Mouse (Mus musculus) erythroblast, embryonic 14.5 days (primary cell): Measurements from ENCODE around the gene Lrrc31. TPM values are rescaled to one million over a fixed set of nuclear protein-coding genes. Genes with fewer than 3 reads are reported as not detected.
"Not testable (repeated sequence)": the region's sequence is repeated elsewhere in the genome, so short reads cannot be mapped to it uniquely, and the experiment has no call there.

Source experiments
- H3K27me3 ChIP-seq: 2 replicates; pipeline ENCODE4 v1.6.1; 2012; ENCODE audit warnings: inconsistent platforms; ENCODE audit not compliant: control insufficient read depth
- H3K36me3 ChIP-seq: 2 replicates; pipeline ENCODE4 v1.6.1; 2012; ENCODE audit warnings: mild to moderate bottlenecking, inconsistent platforms; ENCODE audit not compliant: control insufficient read depth
- H3K4me1 ChIP-seq: 2 replicates; pipeline ENCODE4 v1.6.1; 2012; ENCODE audit warnings: inconsistent platforms; ENCODE audit not compliant: control insufficient read depth
- H3K4me3 ChIP-seq: replicated peaks from 2 replicates; pipeline ENCODE3; 2012; ENCODE audit warnings: moderate library complexity, mild to moderate bottlenecking, inconsistent platforms
- H3K9me3 ChIP-seq: 2 replicates; pipeline ENCODE4 v1.6.1; 2012; ENCODE audit warnings: low read length, inconsistent platforms, mixed read lengths; ENCODE audit not compliant: control insufficient read depth
- GATA1 ChIP-seq: IDR thresholded peaks from 2 replicates; pipeline ENCODE4 v1.6.1; 2012; ENCODE audit warnings: low read length, inconsistent platforms, mixed read lengths
- TAL1 ChIP-seq: IDR thresholded peaks from 3 replicates; pipeline ENCODE4 v1.6.1; 2012; ENCODE audit warnings: low read length, inconsistent platforms, mixed read lengths
- polyA plus RNA-seq: library from polyadenylated mRNA; stranded (reverse); fragments of >175 nt; gene quantifications from 2 replicates; pipeline ENCODE4 v1.2.3, GENCODE M21; 2012

Lrrc31 gene
- not detected in 2 replicates for polyA plus RNA-seq

DNA sequence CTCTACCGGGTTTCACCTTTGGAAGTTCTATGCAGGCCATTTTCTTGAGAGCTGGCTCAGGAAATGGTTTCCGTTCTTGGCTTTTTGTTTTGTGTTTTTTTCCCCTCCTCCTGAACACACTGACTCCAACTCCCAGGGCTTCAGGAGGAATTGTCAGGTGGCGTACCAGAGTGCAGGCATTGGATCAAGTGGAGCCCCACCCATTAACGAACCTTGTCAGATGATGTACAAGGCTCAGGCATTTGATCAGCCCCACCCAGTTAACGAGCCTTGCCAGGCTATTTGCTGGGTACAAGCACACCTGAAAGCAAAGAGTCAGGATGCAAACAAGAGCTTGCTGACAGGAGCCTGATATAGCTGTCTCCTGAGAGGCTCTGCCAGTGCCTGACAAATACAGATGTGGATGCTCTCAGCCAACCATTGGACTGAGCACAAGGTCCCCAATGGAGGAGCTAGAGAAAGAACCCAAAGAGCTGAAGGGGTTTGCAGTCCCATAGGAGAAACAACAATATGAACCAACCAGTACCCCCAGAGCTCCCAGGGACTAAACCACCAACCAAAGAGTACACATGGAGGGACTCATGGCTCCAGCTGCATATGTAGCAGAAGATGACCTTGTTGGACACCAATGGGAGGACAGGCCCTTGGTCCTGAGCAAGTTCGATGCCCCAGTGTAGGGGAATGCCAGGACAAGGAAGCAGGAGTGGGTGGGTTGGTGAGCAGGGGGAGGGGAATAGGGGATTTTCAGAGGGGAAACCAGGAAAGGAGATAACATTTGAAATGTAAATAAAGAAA, at the start of gene Lrrc31:
Gene Lrrc31, minus strand, starts transcription at position 133 of the 795 bp plus-strand sequence.
- not testable (repeated sequence) for H3K9me3 ChIP-seq, H3K36me3 ChIP-seq, H3K27me3 ChIP-seq, H3K4me3 ChIP-seq, H3K4me1 ChIP-seq

DNA sequence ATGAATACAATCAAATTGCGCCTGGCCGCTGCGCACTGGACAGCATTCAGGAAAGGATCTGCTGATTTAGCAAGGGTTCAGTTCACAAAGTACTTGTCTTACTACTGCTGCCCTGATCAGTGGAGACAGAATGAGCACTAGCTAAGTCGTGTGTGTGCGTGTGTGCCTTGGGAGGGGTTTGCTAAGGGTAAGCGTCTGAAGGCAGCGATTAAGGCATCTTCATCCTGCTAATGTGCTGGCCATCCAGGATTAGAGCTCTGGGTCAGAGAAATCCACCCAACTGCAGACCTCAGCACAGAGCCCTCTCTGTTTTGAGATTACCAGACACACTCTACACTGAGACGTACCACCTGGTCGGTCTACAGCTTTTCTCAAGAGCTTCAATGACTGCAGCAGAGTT, 48.7 kb upstream of the Lrrc31 start:
- no peak for TF ChIP-seq TAL1
- TF ChIP-seq GATA1: no peak
- H3K27me3 ChIP-seq: peaks cover 6% of the 10 kb centered on the region
- no peaks in the 10 kb centered on the region for H3K36me3 ChIP-seq
- no peaks in the 10 kb centered on the region for H3K4me1 ChIP-seq
- no peak overlapping the region for H3K4me3 ChIP-seq
- H3K9me3 ChIP-seq: no peaks in the 10 kb centered on the region

DNA sequence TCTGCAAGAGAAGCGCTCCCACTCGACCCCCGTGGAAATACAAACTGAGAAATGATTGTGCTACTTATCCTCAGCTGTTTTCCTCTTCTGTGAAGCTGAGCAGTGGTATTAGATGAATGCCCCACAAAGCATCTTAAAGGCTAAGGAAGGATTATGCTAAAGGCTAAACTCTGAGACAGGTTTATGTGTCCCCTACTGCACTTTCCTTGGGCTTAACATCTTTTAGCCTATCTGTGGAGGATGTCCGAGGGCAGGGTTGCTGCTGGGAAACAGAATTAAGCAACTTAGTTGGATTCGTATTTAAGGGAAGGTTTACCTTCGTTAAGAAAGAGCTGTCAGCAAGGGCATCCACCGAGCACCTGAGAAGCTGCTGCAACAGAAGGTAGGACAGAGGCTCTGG, 46.4 kb upstream of the Lrrc31 start, which contains the start of gene Samd7:
Gene Samd7, plus strand, starts transcription at position 288 of the 400 bp plus-strand sequence.
- TF ChIP-seq TAL1 (no peak), GATA1 (no peak)
- H3K27me3 ChIP-seq: peaks cover 6% of the 10 kb centered on the region
- H3K9me3 ChIP-seq: no peaks in the 10 kb centered on the region
- no peak within 1 kb of the TSS for H3K4me3 ChIP-seq
- H3K36me3 ChIP-seq: no peaks in the 10 kb centered on the region
- H3K4me1 ChIP-seq: no peaks in the 10 kb centered on the region; the same call in 1 of the 2 replicates

DNA sequence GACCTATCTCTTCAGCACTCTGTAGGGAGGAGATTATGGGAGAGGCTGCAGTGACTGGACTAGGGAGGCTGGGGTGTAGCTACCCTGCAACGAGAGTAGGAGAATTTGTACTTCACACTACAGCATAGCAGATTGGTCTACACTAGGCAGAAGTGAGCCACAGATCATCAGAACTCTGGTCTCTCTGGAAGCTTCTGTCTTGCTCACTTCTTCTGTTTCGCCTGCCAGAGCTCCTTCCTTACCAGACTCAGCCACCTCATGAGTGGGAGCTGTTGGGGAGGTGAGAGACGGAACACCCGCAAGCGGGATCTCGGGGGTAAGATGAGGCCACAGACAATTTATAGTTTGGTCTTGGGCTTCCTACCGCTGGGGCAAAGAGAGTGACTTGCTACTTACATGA, 43.2 kb upstream of the Lrrc31 start:
- no peak for TF ChIP-seq TAL1
- no peak for TF ChIP-seq GATA1
- no peaks in the 10 kb centered on the region for H3K36me3 ChIP-seq
- peaks cover 6% of the 10 kb centered on the region for H3K27me3 ChIP-seq
- H3K4me3 ChIP-seq: no peak overlapping the region
- H3K4me1 ChIP-seq: no peaks in the 10 kb centered on the region; the same call in 1 of the 2 replicates
- H3K9me3 ChIP-seq: no peaks in the 10 kb centered on the region

DNA sequence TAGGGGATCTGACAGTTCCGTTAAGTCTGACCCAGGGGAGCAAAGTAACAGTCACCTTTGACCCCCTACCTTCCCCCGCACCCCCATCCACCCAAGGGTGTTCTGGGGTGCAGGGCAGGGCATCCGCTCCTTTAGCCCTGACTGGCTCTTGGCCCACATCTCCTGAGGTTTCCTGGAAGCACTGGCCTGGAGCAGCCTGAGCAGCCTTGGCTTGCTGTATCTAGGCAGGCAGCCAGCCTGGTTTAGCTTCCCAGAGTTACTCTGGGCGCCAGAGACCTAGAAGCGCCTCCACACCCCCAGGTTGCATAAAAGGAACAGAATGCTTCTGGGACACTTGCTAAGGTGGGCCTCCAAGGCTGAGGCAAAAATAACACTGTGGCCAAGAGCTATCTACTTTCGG, 41.7 kb upstream of the Lrrc31 start:
- no peaks in the 10 kb centered on the region; the same call in 1 of the 2 replicates for H3K4me1 ChIP-seq

DNA sequence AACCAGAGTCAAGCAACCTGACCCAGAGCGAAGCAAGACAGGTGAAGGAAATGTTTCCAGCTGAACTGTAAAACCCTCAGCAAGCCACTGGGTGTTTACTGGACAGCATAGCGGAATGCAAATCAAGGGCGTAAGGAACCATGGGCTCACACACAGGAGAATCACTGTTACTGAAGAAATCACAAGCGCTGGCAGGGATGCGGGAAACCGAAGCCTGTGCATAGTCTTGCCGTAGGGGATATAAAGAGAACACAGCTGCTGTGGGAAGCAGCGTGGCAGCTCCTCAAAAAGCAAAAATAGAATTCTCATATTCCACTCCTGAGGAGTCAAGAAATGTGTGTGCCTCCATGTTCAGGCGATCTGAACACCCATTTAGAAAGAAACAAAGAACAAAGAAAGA, 37.2 kb upstream of the Lrrc31 start:
- H3K9me3 ChIP-seq: no peaks in the 10 kb centered on the region
- H3K36me3 ChIP-seq: no peaks in the 10 kb centered on the region
- no peak overlapping the region for H3K4me3 ChIP-seq
- no peaks in the 10 kb centered on the region for H3K4me1 ChIP-seq
- H3K27me3 ChIP-seq: peaks cover 3% of the 10 kb centered on the region
- TF ChIP-seq TAL1 (no peak), GATA1 (no peak)

More for the DNA sequence above, 41.7 kb upstream of the Lrrc31 start:
- no peak overlapping the region for H3K4me3 ChIP-seq
- H3K9me3 ChIP-seq: no peaks in the 10 kb centered on the region
- TF ChIP-seq GATA1: no peak
- no peak for TF ChIP-seq TAL1
- peaks cover 2% of the 10 kb centered on the region; the same call in 1 of the 2 replicates for H3K27me3 ChIP-seq
- no peaks in the 10 kb centered on the region for H3K36me3 ChIP-seq

DNA sequence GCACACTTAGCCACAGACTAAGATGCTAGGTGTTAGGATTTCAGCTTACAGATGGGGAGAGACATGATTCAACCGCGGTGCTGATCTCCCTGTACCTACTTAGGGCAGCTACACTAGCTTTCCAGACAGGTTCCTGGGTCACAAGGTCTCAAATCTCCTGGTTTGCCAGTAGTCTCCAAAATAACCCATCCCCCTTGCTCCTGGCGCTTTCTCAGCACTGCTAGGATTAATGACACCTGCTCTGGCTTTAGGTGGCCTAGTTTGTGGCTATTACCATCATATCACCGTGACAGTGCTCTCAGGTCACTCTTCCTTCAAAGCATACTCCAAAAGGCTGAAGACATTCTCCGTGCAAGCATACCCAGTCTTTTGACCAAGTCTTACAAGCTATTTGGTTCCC, 29.4 kb upstream of the Lrrc31 start:
- no peaks in the 10 kb centered on the region for H3K4me1 ChIP-seq
- TF ChIP-seq TAL1: no peak
- no peak for TF ChIP-seq GATA1
- no peak overlapping the region for H3K4me3 ChIP-seq
- peaks cover 5% of the 10 kb centered on the region; the same call in 1 of the 2 replicates for H3K27me3 ChIP-seq
- no peaks in the 10 kb centered on the region for H3K36me3 ChIP-seq
- H3K9me3 ChIP-seq: no peaks in the 10 kb centered on the region

DNA sequence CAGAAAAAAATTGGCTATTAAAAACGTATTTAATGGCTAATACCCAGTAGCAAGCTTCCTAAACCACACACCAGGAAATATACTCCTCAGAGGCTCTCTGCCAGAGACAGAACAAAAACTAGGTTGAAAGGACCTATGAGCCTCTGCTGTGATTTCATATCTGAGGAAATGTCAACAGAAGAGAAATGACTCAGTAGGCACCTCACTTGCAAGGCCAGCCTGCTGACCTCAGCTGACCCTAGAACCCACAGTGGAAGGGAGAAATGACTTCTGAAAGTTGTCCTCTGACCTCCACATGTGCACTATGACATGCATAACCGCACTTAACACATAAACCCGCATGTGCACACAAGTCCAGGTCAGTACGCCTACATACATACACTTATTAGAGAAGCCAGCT, 27.6 kb upstream of the Lrrc31 start:
- TF ChIP-seq TAL1 (no peak), GATA1 (no peak)
- Histone ChIP-seq H3K4me3 (no peak overlapping the region), H3K9me3 (no peaks in the 10 kb centered on the region)

DNA sequence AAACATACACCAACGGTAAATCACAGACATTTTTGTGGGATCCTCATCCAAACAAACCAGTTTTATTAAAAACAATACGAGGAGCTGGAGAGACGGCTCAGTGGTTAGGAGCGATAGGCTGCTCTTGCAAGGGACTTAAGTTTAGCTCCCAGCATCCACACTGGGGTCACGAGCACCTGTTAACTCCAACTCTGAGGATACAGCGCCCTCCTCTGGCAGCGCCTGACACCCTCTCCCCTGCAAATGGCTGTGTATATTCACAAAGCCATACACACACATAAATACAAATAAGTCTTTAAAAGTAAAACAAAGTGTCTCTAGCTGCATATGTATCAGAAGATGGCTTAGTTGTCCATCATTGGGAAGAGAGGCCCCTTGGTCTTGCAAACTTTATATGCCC, 25.9 kb upstream of the Lrrc31 start:
- TF ChIP-seq GATA1 (no peak), TAL1 (no peak)
- Histone ChIP-seq H3K4me1 (no peaks in the 10 kb centered on the region), H3K9me3 (no peaks in the 10 kb centered on the region), H3K36me3 (no peaks in the 10 kb centered on the region), H3K4me3 (no peak overlapping the region), H3K27me3 (peaks cover 2% of the 10 kb centered on the region; the same call in 1 of the 2 replicates)

More for the DNA sequence above, 27.6 kb upstream of the Lrrc31 start:
- Histone ChIP-seq H3K27me3 (peaks cover 2% of the 10 kb centered on the region; the same call in 1 of the 2 replicates), H3K4me1 (no peaks in the 10 kb centered on the region), H3K36me3 (no peaks in the 10 kb centered on the region)
